Mouse (Mus musculus): ENCODE results near the gene Rgs12. TPM values are rescaled to one million over a fixed set of nuclear protein-coding genes. Genes with fewer than 3 reads are reported as not detected.

Gene Rgs12
- polyA plus RNA-seq, 1 experiment, result 161 TPM

DNA sequence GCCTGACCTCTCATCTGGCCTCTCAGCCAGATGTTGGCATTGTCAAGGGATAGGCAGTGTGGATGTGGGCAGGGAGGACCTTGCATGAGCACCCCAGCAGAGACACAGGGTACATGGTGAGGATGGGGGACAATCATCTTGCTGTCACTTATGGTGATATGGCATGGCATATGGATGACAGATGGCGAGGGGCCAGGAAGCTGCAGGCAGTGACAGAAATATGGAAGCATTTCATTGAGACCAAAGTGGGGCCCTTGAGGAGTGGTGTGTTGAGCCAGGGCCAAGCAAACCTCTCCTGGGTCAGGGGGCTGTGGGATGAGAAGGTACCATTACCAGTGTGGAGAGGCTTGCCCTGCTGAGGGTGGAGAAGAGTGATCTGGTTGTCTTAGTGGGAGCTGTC, 127.1 kb downstream of the Rgs12 start:
- TF ChIP-seq CTCF (IDR thresholded peaks at IDR 0.05; ENCODE audit: insufficient read depth, low read length) (no peak), POLR2A (IDR thresholded peaks at IDR 0.05; ENCODE audit: borderline replicate concordance, extremely low read depth, low read depth, low read length) (no peak)
- 94% methylated on average over 1 of the region's 1 CpGs for WGBS
- Histone ChIP-seq H3K4me3 (replicated peaks; ENCODE audit: extremely low read depth, low read depth, low read length) (no peak overlapping the region), H3K4me1 (ENCODE audit: control insufficient read depth, insufficient read depth, low read length) (no peaks in the 10 kb centered on the region)
- DNase-seq, result no peak

- 49% methylated on average over 18 of the region's 18 CpGs for WGBS
- Histone ChIP-seq H3K4me1 (ENCODE audit: control insufficient read depth, insufficient read depth, low read length) (no peaks in the 10 kb centered on the region), H3K4me3 (replicated peaks; ENCODE audit: extremely low read depth, low read depth, low read length) (no peak overlapping the region)
- DNase-seq, result no peak
- no peak for TF ChIP-seq POLR2A (IDR thresholded peaks at IDR 0.05; ENCODE audit: borderline replicate concordance, extremely low read depth, low read depth, low read length)
- TF ChIP-seq CTCF (IDR thresholded peaks at IDR 0.05; ENCODE audit: insufficient read depth, low read length), result no peak
Observed at GRCm38 (mm10) chr5:35079101-35079500, 129.9 kb downstream of the Rgs12 start.

DNA sequence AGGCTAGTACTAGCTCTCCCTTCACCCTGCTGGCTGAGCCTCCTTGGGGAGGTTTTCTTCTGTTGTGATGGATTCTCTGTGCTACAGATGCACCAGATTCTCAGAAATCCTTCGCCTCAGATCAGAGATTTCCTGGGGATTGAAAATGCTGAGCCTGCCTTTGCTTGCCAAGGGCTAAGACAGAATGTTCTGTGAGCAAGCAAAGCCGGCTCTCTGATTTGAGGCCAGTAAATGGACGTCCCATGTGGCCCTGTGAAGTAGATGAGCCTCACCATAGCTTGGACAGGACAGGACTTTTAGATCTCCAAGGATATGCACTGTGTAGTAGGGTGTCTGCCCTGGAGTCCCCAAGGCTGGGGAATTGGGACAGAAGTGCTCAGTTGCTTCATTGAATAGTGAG, 135.7 kb downstream of the Rgs12 start:
- WGBS, result 68% methylated on average over 3 of the region's 3 CpGs
- Histone ChIP-seq H3K4me1 (ENCODE audit: control insufficient read depth, insufficient read depth, low read length) (no peaks in the 10 kb centered on the region), H3K4me3 (replicated peaks; ENCODE audit: extremely low read depth, low read depth, low read length) (no peak overlapping the region)
- no peak for DNase-seq
- TF ChIP-seq POLR2A (IDR thresholded peaks at IDR 0.05; ENCODE audit: borderline replicate concordance, extremely low read depth, low read depth, low read length) (no peak), CTCF (IDR thresholded peaks at IDR 0.05; ENCODE audit: insufficient read depth, low read length) (no peak)

DNA sequence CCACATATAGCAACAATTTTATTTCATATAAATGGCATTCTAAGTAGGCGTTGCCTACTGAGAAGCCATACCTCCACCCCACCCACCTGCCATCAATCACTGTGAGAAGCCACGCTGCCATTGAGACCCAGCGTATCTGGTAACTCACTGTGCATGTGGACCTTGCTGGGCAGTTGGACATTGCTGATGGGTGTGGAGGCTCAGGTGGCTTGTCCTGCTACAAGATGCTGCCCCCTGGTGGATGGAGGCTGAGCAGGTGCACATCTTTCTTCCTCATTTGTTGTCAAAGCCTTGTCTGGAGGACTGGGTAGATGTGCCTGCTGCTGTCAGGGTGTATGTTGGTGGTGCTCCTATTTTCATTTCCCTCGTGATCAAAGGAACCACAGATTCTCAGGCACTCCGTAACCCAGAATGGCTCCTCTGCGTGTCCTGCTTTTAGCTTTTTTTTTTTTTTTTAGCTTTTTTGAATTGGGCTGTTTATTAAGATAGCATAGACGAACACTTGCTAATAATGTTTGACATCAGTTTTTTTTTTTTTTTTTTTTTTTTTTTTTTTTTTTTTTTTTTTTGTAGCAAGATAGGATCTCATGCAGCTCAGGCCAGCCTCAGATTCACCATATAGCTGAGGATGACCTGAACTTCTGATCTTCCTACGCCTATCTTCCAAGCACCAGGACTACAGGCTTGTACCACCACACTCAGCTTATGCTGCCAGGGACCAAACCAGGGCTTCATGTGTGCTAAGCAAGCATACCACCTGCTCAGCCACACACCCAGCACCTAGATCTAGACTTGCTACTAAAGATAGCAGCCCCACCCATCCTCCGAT, 139.8 kb downstream of the Rgs12 start:
- 65% methylated on average over 9 of the region's 9 CpGs for WGBS
- H3K4me3 ChIP-seq (replicated peaks; ENCODE audit: extremely low read depth, low read depth, low read length), result no peak overlapping the region
- TF ChIP-seq POLR2A (IDR thresholded peaks at IDR 0.05; ENCODE audit: borderline replicate concordance, extremely low read depth, low read depth, low read length) (no peak), CTCF (IDR thresholded peaks at IDR 0.05; ENCODE audit: insufficient read depth, low read length) (peak; percentile 82)
- peak; percentile 46 for DNase-seq
- no peaks in the 10 kb centered on the region for H3K4me1 ChIP-seq (ENCODE audit: control insufficient read depth, insufficient read depth, low read length)

Other genes starting within 250 kb of the Rgs12 start
- 10.4 and 13.4 TPM in 2 replicates for gene Htt, start 187.7 kb upstream of the Rgs12 start, polyA plus RNA-seq (2012; rRNA removed)
- 3.1 and 3.7 TPM in 2 replicates for gene Msantd1, start 41.4 kb upstream of the Rgs12 start, polyA plus RNA-seq (2012; rRNA removed)
- 12.9 and 19.5 TPM in 2 replicates for gene Hgfac, start 92.1 kb downstream of the Rgs12 start, polyA plus RNA-seq (2012; rRNA removed)
- 1.9 and 2.3 TPM in 2 replicates for gene Dok7, start 107.3 kb downstream of the Rgs12 start, polyA plus RNA-seq (2012; rRNA removed)
- 41.6 and 59.7 TPM in 2 replicates for gene Lrpap1, start 156.3 kb downstream of the Rgs12 start, polyA plus RNA-seq (2012; rRNA removed)